Mouse (Mus musculus) cortical plate, adult 2 months (tissue): Measurements from ENCODE around the gene P4ha2.

Experiments used
- CTCF ChIP-seq: fragments of 200-500 bp; IDR thresholded peaks from 2 replicates; pipeline ENCODE4 v1.5.1; 2011; ENCODE audit warnings: mild to moderate bottlenecking, control low read depth, low read length; ENCODE audit not compliant: insufficient read depth; ENCODE audit errors: extremely low read depth
- POLR2A ChIP-seq: fragments of 200-500 bp; IDR thresholded peaks from 2 replicates; pipeline ENCODE4 v1.6.1; 2011; ENCODE audit warnings: mild to moderate bottlenecking, low read length, control low read depth; ENCODE audit not compliant: insufficient read depth; ENCODE audit errors: extremely low read depth

DNA sequence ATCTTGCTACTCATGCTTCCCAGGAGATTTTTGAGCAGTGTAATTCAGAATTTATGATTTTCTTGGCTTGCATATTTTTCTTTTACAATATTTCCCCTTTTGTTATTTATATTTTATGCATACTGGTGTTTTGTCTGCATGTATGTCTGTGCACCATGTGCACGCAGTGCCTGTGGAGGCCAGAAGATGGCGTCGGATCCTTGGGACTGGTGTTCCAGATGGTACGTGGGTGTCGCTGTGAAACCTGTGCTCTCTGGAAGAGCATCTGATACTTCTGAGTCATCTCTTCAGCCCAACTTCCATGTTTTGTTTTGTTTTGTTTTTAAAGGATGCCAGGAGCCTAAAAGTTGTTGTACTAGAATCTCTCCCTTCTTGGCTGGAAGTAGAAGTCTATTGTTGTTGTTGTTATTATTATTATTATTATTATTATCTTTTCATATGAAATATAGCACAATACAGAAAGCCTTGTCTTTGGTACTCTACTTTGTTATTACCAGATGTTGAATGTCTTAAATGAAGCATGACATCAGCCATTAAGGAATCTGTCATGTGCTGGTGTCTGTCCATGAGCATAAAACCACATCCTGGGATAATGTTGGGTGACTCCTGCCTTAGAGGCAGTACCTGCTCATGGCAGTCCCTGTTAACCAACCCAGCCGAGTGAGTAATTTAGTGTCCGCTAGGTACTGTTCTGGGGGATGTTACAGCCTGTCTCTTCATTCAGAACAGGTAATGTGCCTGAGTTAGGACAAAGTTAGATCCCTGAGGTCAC is 41.5 kb downstream of the P4ha2 start:
- no peak for TF ChIP-seq CTCF
- no peak for TF ChIP-seq POLR2A
